Mouse (Mus musculus) inflammation-experienced regulatory T-cells, adult 16 weeks (primary cell): ENCODE data around the gene Esm1. TPM values are rescaled to one million over a fixed set of nuclear protein-coding genes. Genes with fewer than 3 reads are reported as not detected.

Source experiments
- polyA plus RNA-seq: library from polyadenylated mRNA; unstranded; fragments of 100-300 nt; shearing (Covaris generic); gene quantifications from one replicate; pipeline ENCODE4 v1.2.1, GENCODE M21; 2017

Esm1 gene
- 0.13 TPM for polyA plus RNA-seq

GRCm38 (mm10) chr13:113209624-113210023 lies at the start of gene Esm1:
Gene Esm1, plus strand, starts transcription at chr13:113209659.

GRCm38 (mm10) chr13:113225811-113226210 lies 16.4 kb downstream of the Esm1 start, which contains the start of gene Gzmk:
Gene Gzmk, minus strand, starts transcription at chr13:113225908.

Other genes with a start within 250 kb of the Esm1 start
- gene Ccno, start 221.9 kb upstream of the Esm1 start, polyA plus RNA-seq: 0.22 TPM
- not detected for gene Mcidas, start 215.8 kb upstream of the Esm1 start, polyA plus RNA-seq
- not detected for gene Cdc20b, start 174.5 kb upstream of the Esm1 start, polyA plus RNA-seq
- gene Gpx8, start 163.2 kb upstream of the Esm1 start, polyA plus RNA-seq: not detected
- 1.0 TPM for gene Gzma, start 108.7 kb upstream of the Esm1 start, polyA plus RNA-seq
- 1.7 TPM for gene Gzmk, start 16.2 kb downstream of the Esm1 start, polyA plus RNA-seq
- gene BC067074, start 83.5 kb downstream of the Esm1 start, polyA plus RNA-seq: not detected